Mouse (Mus musculus) ovary, postnatal 36 days (tissue): Measurements from ENCODE around the gene Camta1.

Experiments used
- DNase-seq: peaks from one replicate; pipeline ENCODE4 v3.0.0; 2022; ENCODE audit warnings: low spot score, mixed read lengths

The Camta1 gene

GRCm38 (mm10) chr4:151444665-151445064, 417.0 kb downstream of the Camta1 start:
- no peak for DNase-seq

- DNase-seq, result no peak
Observed at GRCm38 (mm10) chr4:151438561-151438960, 423.1 kb downstream of the Camta1 start.

- no peak for DNase-seq
Observed at GRCm38 (mm10) chr4:151437859-151438258, 423.8 kb downstream of the Camta1 start.

GRCm38 (mm10) chr4:151425133-151425532, 436.5 kb downstream of the Camta1 start:
- DNase-seq, result no peak

GRCm38 (mm10) chr4:151422922-151423321, 438.8 kb downstream of the Camta1 start:
- no peak for DNase-seq

- no peak for DNase-seq
Observed at GRCm38 (mm10) chr4:151422361-151422760, 439.3 kb downstream of the Camta1 start.

GRCm38 (mm10) chr4:151418344-151418875, 443.3 kb downstream of the Camta1 start:
- DNase-seq, result no peak

GRCm38 (mm10) chr4:151415812-151416211, 445.9 kb downstream of the Camta1 start:
- no peak for DNase-seq

GRCm38 (mm10) chr4:151415376-151415775, 446.3 kb downstream of the Camta1 start:
- no peak for DNase-seq

- DNase-seq, result no peak
Observed at GRCm38 (mm10) chr4:151414952-151415351, 446.7 kb downstream of the Camta1 start.

GRCm38 (mm10) chr4:151411641-151412061, 450.0 kb downstream of the Camta1 start:
- no peak for DNase-seq

- DNase-seq, result no peak
Observed at GRCm38 (mm10) chr4:151411016-151411415, 450.7 kb downstream of the Camta1 start.

GRCm38 (mm10) chr4:151409291-151409690, 452.4 kb downstream of the Camta1 start:
- no peak for DNase-seq

GRCm38 (mm10) chr4:151408811-151409210, 452.9 kb downstream of the Camta1 start:
- DNase-seq, result no peak

GRCm38 (mm10) chr4:151408246-151408645, 453.4 kb downstream of the Camta1 start:
- DNase-seq, result no peak

- DNase-seq, result no peak
Observed at GRCm38 (mm10) chr4:151407129-151407528, 454.5 kb downstream of the Camta1 start.

- no peak for DNase-seq
Observed at GRCm38 (mm10) chr4:151404581-151405256, 457.0 kb downstream of the Camta1 start.

- no peak for DNase-seq
Observed at GRCm38 (mm10) chr4:151401685-151402397, 459.8 kb downstream of the Camta1 start.

GRCm38 (mm10) chr4:151396536-151396935, 465.1 kb downstream of the Camta1 start:
- no peak for DNase-seq

GRCm38 (mm10) chr4:151389345-151389744, 472.3 kb downstream of the Camta1 start:
- DNase-seq, result no peak

GRCm38 (mm10) chr4:151386701-151387451, 474.8 kb downstream of the Camta1 start:
- no peak for DNase-seq

- no peak for DNase-seq
Observed at GRCm38 (mm10) chr4:151385985-151386700, 475.5 kb downstream of the Camta1 start.
